Mouse (Mus musculus) liver, postnatal 0 days (tissue): ENCODE measurements around the gene Rad54l. TPM values are rescaled to one million over a fixed set of nuclear protein-coding genes. Genes with fewer than 3 reads are reported as not detected.
A peak's percentile ranks its signal among the peaks of the same experiment; 100 is the strongest.

Experiments
- ATAC-seq: fragments of 200-750 bp; cut with Nextera tagmentation; 2 replicates; pipeline ENCODE4 v1.8.0; 2017; ENCODE audit warnings: mild to moderate bottlenecking, moderate library complexity
- DNase-seq: peaks from one replicate; pipeline ENCODE4 v3.0.0-alpha.2; 2016
- H3K27ac ChIP-seq: fragments of 300-500 bp; sonication (generic); 2 replicates; pipeline ENCODE4 v1.5.1; 2014; ENCODE audit warnings: antibody characterized with exemption, moderate library complexity, mild to moderate bottlenecking, low read depth
- H3K27me3 ChIP-seq: fragments of 300-500 bp; sonication (generic); 2 replicates; pipeline ENCODE4 v1.6.1; 2014; ENCODE audit warnings: low read length, control low read depth, mixed read lengths; ENCODE audit not compliant: insufficient read depth
- H3K36me3 ChIP-seq: fragments of 300-500 bp; sonication (generic); replicated peaks from 2 replicates; pipeline ENCODE4 v1.6.1; 2014; ENCODE audit warnings: mild to moderate bottlenecking, control low read depth, low read length, moderate library complexity, mixed read lengths; ENCODE audit not compliant: insufficient read depth
- H3K4me1 ChIP-seq: fragments of 300-500 bp; sonication (generic); 2 replicates; pipeline ENCODE4 v1.6.1; 2014; ENCODE audit warnings: antibody characterized with exemption, mild to moderate bottlenecking, control low read depth; ENCODE audit not compliant: insufficient read depth
- H3K4me2 ChIP-seq: fragments of 300-500 bp; sonication (generic); 2 replicates; pipeline ENCODE4 v1.6.1; 2014; ENCODE audit warnings: low read depth, mild to moderate bottlenecking, low read length, moderate library complexity, mixed read lengths
- H3K4me3 ChIP-seq: fragments of 300-500 bp; sonication (generic); 2 replicates; pipeline ENCODE4 v1.5.1; 2014; ENCODE audit warnings: low read depth, low read length
- H3K9ac ChIP-seq: fragments of 300-500 bp; sonication (generic); replicated peaks from 2 replicates; pipeline ENCODE4 v1.6.1; 2014; ENCODE audit warnings: mild to moderate bottlenecking, moderate library complexity
- H3K9me3 ChIP-seq: fragments of 300-500 bp; sonication (generic); 2 replicates; pipeline ENCODE4 v1.6.1; 2016; ENCODE audit warnings: mild to moderate bottlenecking, control low read depth, low read length, mixed read lengths
- CTCF ChIP-seq: sonication (generic); IDR thresholded peaks from 2 replicates; pipeline ENCODE4 v1.5.1; 2016; ENCODE audit warnings: antibody characterized with exemption, low read depth
- EP300 ChIP-seq: IDR thresholded peaks from 2 replicates; pipeline ENCODE4 v1.6.1; 2016; ENCODE audit warnings: antibody characterized with exemption, low read depth, mild to moderate bottlenecking
- WGBS: fragments of 180-500 bp; shearing (Covaris S2); extraction: QIAGEN DNeasy Blood & Tissue Kit; methylation state at CpG from one replicate; pipeline ENCODE4 v1.1.7; 2014; ENCODE audit not compliant: insufficient replicate concordance; 5-methylcytosine and 5-hydroxymethylcytosine counted together
- polyA plus RNA-seq: library from polyadenylated mRNA; unstranded; fragments of >200 nt; fragmentation: Nextera tagmentation; extraction: Ambion mirVana; gene quantifications from 2 replicates; pipeline ENCODE4 v1.2.1, GENCODE M21; 2015

The Rad54l gene
- polyA plus RNA-seq, 1 experiment from 2014 or later, result 10.3 TPM

- DNase-seq (no peak), ATAC-seq (no peak)
- WGBS, result 49% methylated on average over 8 of the region's 8 CpGs
- H3K36me3 ChIP-seq, result no peaks in the 10 kb centered on the region
- no peak overlapping the region for H3K27ac ChIP-seq
- no peaks in the 10 kb centered on the region for H3K27me3 ChIP-seq
- TF ChIP-seq EP300 (no peak), CTCF (no peak)
- H3K9me3 ChIP-seq, result no peaks in the 10 kb centered on the region
- no peaks in the 10 kb centered on the region for H3K4me1 ChIP-seq
- no peak overlapping the region for H3K4me2 ChIP-seq
- H3K4me3 ChIP-seq, result no peak overlapping the region
- H3K9ac ChIP-seq, result no peak overlapping the region
Observed at GRCm38 (mm10) chr4:116165708-116166407, 42.4 kb upstream of the Rad54l start.

GRCm38 (mm10) chr4:116164759-116165554 is 41.5 kb upstream of the Rad54l start:
- ATAC-seq (no peak), DNase-seq (no peak)
- no peaks in the 10 kb centered on the region for H3K9me3 ChIP-seq
- H3K4me1 ChIP-seq, result no peaks in the 10 kb centered on the region
- 0 out of 2 replicates have a peak, but pooled peaks cover 1% of the 10 kb centered on the region for H3K36me3 ChIP-seq
- no peak overlapping the region for H3K27ac ChIP-seq
- H3K27me3 ChIP-seq, result no peaks in the 10 kb centered on the region
- H3K4me2 ChIP-seq, result no peak overlapping the region
- TF ChIP-seq EP300 (no peak), CTCF (no peak)
- 72% methylated on average over 2 of the region's 2 CpGs for WGBS
- no peak overlapping the region for H3K9ac ChIP-seq
- H3K4me3 ChIP-seq, result no peak overlapping the region

GRCm38 (mm10) chr4:116162142-116162541 is 38.7 kb upstream of the Rad54l start:
- H3K27me3 ChIP-seq, result no peaks in the 10 kb centered on the region
- H3K4me1 ChIP-seq, result no peaks in the 10 kb centered on the region
- 61% methylated on average over 4 of the region's 4 CpGs for WGBS
- H3K27ac ChIP-seq, result no peak overlapping the region
- no peak overlapping the region for H3K4me2 ChIP-seq
- TF ChIP-seq CTCF, result no peak
- TF ChIP-seq EP300, result no peak
- H3K4me3 ChIP-seq, result no peak overlapping the region
- no peak overlapping the region for H3K9ac ChIP-seq
- no peak for ATAC-seq
- H3K36me3 ChIP-seq, result peaks cover 18% of the 10 kb centered on the region
- no peaks in the 10 kb centered on the region for H3K9me3 ChIP-seq
- no peak for DNase-seq

GRCm38 (mm10) chr4:116160769-116161168 is 37.3 kb upstream of the Rad54l start:
- Histone ChIP-seq H3K27me3 (no peaks in the 10 kb centered on the region), H3K4me3 (no peak overlapping the region), H3K27ac (no peak overlapping the region), H3K9ac (no peak overlapping the region), H3K36me3 (peaks cover 30% of the 10 kb centered on the region), H3K9me3 (no peaks in the 10 kb centered on the region), H3K4me1 (no peaks in the 10 kb centered on the region), H3K4me2 (no peak overlapping the region)
- DNase-seq, result no peak
- TF ChIP-seq EP300 (no peak), CTCF (no peak)
- WGBS, result 66% methylated on average over 3 of the region's 3 CpGs
- ATAC-seq, result no peak

GRCm38 (mm10) chr4:116159912-116160311 is 36.4 kb upstream of the Rad54l start:
- WGBS, result 62% methylated on average over 3 of the region's 3 CpGs
- DNase-seq, result no peak
- H3K36me3 ChIP-seq, result peaks cover 38% of the 10 kb centered on the region
- no peaks in the 10 kb centered on the region for H3K27me3 ChIP-seq
- H3K27ac ChIP-seq, result no peak overlapping the region
- no peaks in the 10 kb centered on the region for H3K4me1 ChIP-seq
- H3K4me2 ChIP-seq, result no peak overlapping the region
- H3K9me3 ChIP-seq, result no peaks in the 10 kb centered on the region
- H3K4me3 ChIP-seq, result no peak overlapping the region
- TF ChIP-seq EP300, result no peak
- TF ChIP-seq CTCF, result peak; percentile 62
- no peak overlapping the region for H3K9ac ChIP-seq
- ATAC-seq, result no peak

- Histone ChIP-seq H3K27ac (no peak overlapping the region), H3K36me3 (peaks cover 47% of the 10 kb centered on the region), H3K4me2 (no peak overlapping the region), H3K4me3 (no peak overlapping the region), H3K9ac (no peak overlapping the region), H3K27me3 (no peaks in the 10 kb centered on the region), H3K4me1 (no peaks in the 10 kb centered on the region), H3K9me3 (no peaks in the 10 kb centered on the region)
- TF ChIP-seq EP300 (no peak), CTCF (no peak)
- no peak for DNase-seq
- 90% methylated on average over 2 of the region's 2 CpGs for WGBS
- ATAC-seq, result no peak
Observed at GRCm38 (mm10) chr4:116157882-116158281, 34.4 kb upstream of the Rad54l start.
